Mouse (Mus musculus): ENCODE measurements around the gene Rab5if.
A peak's percentile ranks its signal among the peaks of the same experiment; 100 is the strongest.
"Not testable (repeated sequence)": the region's sequence is repeated elsewhere in the genome, so short reads cannot be mapped to it uniquely, and the experiment has no call there.

Rab5if gene

GRCm38 (mm10) chr2:156887017-156887416 lies 24.1 kb downstream of the Rab5if start, which contains the start of gene Sla2:
Sla2 (minus strand) TSS chr2:156887192.
- DNase-seq (ENCODE audit: low read depth, low spot score): peak; percentile 84

- DNase-seq (ENCODE audit: low read depth, low spot score): no peak
Observed at GRCm38 (mm10) chr2:156888490-156888889, 25.6 kb downstream of the Rab5if start.

- no peak for DNase-seq (ENCODE audit: low read depth, low spot score)
Observed at GRCm38 (mm10) chr2:156892240-156892639, 29.3 kb downstream of the Rab5if start.

GRCm38 (mm10) chr2:156892821-156893220 lies 29.9 kb downstream of the Rab5if start:
- no peak for DNase-seq (ENCODE audit: low read depth, low spot score)

DNA sequence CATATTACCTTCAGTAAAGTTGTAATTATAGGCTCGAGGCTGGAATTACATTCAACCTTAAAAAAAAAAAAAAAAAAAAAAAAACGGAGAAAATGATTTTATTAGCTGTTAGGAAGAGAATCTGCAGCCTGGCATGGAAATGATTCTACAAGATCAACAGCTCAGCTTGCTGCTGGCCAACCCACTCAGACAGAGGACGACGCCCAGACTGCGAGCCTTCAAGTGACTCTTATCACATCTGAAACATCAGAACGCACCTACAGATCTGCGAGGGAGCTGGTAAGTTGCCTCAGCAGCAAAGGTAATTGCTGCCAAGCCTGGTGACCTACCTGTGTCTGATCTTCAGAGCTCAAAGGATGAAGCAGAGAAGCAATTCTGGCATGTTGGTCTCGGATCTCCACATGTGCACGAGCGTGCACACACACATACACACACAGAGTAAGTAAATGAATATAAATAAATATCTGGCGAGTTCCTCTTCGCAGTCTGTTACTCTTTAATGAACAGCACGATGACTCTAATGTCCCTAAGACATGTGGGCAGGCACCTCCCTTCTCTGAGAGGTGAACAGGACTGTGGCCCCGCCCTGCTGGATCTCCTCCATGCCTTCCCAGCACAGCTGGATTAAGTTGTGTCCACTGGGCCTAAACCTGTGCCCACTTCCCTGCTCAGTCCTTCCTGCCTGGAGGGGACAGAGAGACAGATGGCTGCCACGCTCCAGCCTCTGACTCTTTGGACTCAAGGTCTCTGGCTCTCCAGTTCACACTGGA lies 31.8 kb downstream of the Rab5if start:
- no peak for DNase-seq (ENCODE audit: low read depth, low spot score)

GRCm38 (mm10) chr2:156896384-156896914 lies 33.5 kb downstream of the Rab5if start:
- DNase-seq (ENCODE audit: low read depth, low spot score): no peak

GRCm38 (mm10) chr2:156897034-156897433 lies 34.1 kb downstream of the Rab5if start:
- no peak for DNase-seq (ENCODE audit: low read depth, low spot score)

GRCm38 (mm10) chr2:156898374-156898773 lies 35.4 kb downstream of the Rab5if start:
- DNase-seq (ENCODE audit: low read depth, low spot score): no peak

DNA sequence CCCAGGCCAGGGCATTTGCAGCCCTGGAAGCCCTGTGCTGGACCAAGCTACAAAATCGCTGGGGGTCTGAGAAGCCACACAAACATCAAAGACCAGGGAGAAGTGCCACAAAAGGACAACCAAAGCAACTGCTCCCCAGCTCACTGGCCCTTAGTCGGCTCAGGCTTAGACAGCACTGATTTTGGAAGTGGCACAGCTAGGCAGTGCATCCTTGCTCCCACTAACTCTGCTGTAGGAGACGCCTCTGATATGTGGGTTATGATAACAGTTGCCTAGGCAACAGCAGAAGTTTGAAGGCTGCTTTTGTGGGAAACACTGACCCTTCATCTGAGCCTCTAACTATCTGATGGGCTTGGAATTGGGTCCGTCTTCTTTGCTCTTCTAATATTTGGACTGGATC lies 36.3 kb downstream of the Rab5if start:
- no peak for DNase-seq (ENCODE audit: low read depth, low spot score)

- DNase-seq (ENCODE audit: low read depth, low spot score): no peak
Observed at GRCm38 (mm10) chr2:156901344-156901743, 38.4 kb downstream of the Rab5if start.

- no peak for DNase-seq (ENCODE audit: low read depth, low spot score)
Observed at GRCm38 (mm10) chr2:156901883-156902282, 39.0 kb downstream of the Rab5if start.

- not testable (repeated sequence) for DNase-seq (ENCODE audit: low read depth, low spot score)
Observed at GRCm38 (mm10) chr2:156902411-156902810, 39.5 kb downstream of the Rab5if start.

GRCm38 (mm10) chr2:156903367-156903766 lies 40.4 kb downstream of the Rab5if start:
- DNase-seq (ENCODE audit: low read depth, low spot score): peak; percentile 22

DNA sequence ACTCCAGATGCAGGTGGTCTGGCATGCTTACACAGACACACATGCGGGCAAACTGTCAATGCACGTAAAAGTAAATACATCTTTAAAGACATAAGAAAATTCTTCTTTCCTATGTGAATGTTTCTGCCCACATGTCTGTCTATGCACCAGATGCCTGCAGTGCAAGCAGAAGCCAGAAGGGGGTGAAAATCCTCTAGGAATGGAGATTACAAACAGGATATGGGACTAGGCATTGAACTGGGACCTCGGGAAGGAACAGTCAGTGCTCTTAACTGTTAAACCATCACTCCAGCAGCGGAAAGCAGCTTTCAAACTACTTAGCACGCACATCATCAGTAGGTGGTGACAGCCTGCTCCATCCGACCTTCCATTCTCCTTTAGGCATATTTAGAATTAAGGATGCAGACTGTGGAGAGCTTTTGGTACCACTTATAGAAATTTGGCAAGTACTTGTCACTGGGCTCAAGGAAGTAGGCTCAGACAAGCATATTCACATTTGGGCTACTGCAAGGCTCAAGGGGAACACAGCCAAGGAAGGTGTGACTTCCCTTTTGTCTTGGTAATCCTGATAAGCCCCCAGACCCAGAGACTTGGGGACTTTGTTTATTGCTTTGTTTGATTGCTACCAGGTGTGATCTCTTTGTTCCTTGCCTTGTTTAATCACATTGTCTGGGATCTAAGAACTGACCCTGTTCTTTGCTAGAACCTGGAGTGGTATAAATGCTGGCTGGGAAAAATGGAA lies 42.2 kb downstream of the Rab5if start:
- DNase-seq (ENCODE audit: low read depth, low spot score): no peak

DNA sequence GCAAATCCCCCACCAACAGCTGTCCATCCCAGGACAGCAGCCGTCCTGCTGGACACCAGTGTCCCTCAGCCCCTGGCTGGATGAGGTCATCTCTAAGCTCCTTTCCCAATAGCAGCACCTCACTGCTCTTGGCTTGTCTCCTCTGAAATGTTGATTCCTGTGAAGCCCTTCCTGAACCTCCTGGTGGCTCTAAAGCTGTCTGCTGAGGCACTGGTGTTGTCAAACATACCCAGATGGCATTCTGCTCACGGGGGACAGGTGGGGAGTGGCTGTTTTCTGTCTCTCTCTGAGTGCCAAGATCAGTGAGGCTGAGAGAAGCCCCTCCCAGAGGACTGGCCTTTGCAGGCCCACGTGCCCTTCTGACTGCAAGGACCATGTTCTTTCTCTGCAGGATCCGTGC lies 43.0 kb downstream of the Rab5if start:
- not testable (repeated sequence) for DNase-seq (ENCODE audit: low read depth, low spot score)

GRCm38 (mm10) chr2:156913191-156913590 lies 50.3 kb downstream of the Rab5if start:
- DNase-seq (ENCODE audit: low read depth, low spot score): no peak

- no peak for DNase-seq (ENCODE audit: low read depth, low spot score)
Observed at GRCm38 (mm10) chr2:156915559-156915958, 52.6 kb downstream of the Rab5if start.

DNA sequence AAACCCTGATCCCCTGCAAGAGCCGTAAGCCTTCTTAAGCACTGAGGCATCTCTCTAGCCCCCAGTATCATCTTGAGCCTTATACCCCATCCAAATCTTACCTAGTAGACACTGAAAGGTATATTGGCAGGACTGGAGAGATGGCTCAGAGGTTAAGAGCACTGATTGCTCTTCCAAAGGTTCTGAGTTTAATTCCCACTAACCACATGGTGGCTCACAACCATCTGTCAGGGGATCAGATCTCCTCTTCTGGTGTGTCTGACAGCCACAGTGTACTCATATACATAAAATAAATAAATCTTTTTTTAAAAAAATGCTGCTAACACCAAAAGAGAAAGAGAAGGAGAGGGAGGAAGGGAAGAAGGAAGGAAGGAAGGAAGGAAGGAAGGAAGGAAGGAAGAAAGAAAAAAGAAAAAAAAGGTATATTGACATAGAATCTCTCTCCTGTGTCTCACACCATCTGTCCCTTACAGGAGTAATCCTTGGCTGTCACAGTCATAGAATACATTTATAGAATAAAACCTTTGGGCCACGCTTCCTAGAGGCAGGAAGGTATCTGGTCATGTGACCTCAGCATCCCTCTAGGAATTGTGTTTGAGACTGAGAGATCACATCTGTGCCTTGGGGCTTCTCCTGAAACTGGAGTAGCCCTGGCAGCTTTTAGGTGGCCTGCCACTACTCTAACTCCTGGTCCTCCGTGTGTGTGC lies 53.6 kb downstream of the Rab5if start:
- no peak for DNase-seq (ENCODE audit: low read depth, low spot score)

- peak; percentile 53 for DNase-seq (ENCODE audit: low read depth, low spot score)
Observed at GRCm38 (mm10) chr2:156918562-156918961, 55.6 kb downstream of the Rab5if start.

GRCm38 (mm10) chr2:156919191-156919590 lies 56.3 kb downstream of the Rab5if start:
- not testable (repeated sequence) for DNase-seq (ENCODE audit: low read depth, low spot score)

- peak; percentile 31 for DNase-seq (ENCODE audit: low read depth, low spot score)
Observed at GRCm38 (mm10) chr2:156919796-156920195, 56.9 kb downstream of the Rab5if start.

GRCm38 (mm10) chr2:156923057-156923456 lies 60.1 kb downstream of the Rab5if start:
- DNase-seq (ENCODE audit: low read depth, low spot score): no peak

All from CD4-positive, CD25-positive, alpha-beta regulatory T cell, adult 2 months (primary cell).